Mouse (Mus musculus) CH12.LX (cell line): ENCODE results near the gene Btn1a1. TPM values are rescaled to one million over a fixed set of nuclear protein-coding genes. Genes with fewer than 3 reads are reported as not detected.

ENCODE experiments used
- DNase-seq: peaks from one replicate; pipeline ENCODE4 v3.0.0-alpha.2; 2013; ENCODE audit errors: extremely low read depth
- H3K27ac ChIP-seq: 2 replicates; pipeline ENCODE4 v1.5.1; 2012; ENCODE audit warnings: low read depth, mild to moderate bottlenecking, control low read depth, moderate library complexity; ENCODE audit not compliant: insufficient read depth
- H3K27me3 ChIP-seq: replicated peaks from 2 replicates; pipeline ENCODE3; 2012; ENCODE audit warnings: inconsistent platforms
- H3K36me3 ChIP-seq, 2 experiments: replicated peaks in 1 of 2; 2 replicates each; pipeline versions ENCODE3 to v1.6.1; 2012; ENCODE audit warnings: inconsistent platforms in 1 of 2, low read length in 1 of 2, mild to moderate bottlenecking in 1 of 2, mixed read lengths in 1 of 2, moderate library complexity in 1 of 2; ENCODE audit not compliant: control insufficient read depth in 1 of 2, insufficient read depth in 1 of 2
- H3K4me1 ChIP-seq, 2 experiments: 2 replicates each; pipeline ENCODE4 v1.6.1; 2012; ENCODE audit warnings: inconsistent platforms in 1 of 2, moderate library complexity in 1 of 2; ENCODE audit not compliant: insufficient read depth in 2 of 2, control insufficient read depth in 1 of 2
- H3K4me2 ChIP-seq: 2 replicates; pipeline ENCODE4 v1.6.1; 2012; ENCODE audit warnings: low read depth, mild to moderate bottlenecking, control low read depth; ENCODE audit not compliant: poor library complexity, insufficient read depth, severe bottlenecking
- H3K4me3 ChIP-seq, 3 experiments: fragments of 150-350 bp in 1 of 3; sonication (generic) in 1 of 3; replicated peaks in 1 of 3; 2 replicates each; pipeline versions ENCODE3 to v1.5.1; 2011 to 2012; ENCODE audit warnings: low read depth in 2 of 3, low read length in 2 of 3, mild to moderate bottlenecking in 2 of 3, moderate library complexity in 2 of 3, control low read depth in 1 of 3, improper control_type of control experiment in 1 of 3, inconsistent platforms in 1 of 3, mixed read lengths in 1 of 3; ENCODE audit not compliant: poor library complexity in 1 of 3
- H3K79me2 ChIP-seq: replicated peaks from 2 replicates; pipeline ENCODE4 v1.6.1; 2012; ENCODE audit warnings: mild to moderate bottlenecking, moderate library complexity; ENCODE audit not compliant: control insufficient read depth, poor library complexity, insufficient read depth, severe bottlenecking; ENCODE audit errors: extremely low read depth
- H3K9ac ChIP-seq: 2 replicates; pipeline ENCODE4 v1.6.1; 2012; ENCODE audit warnings: low read depth, mild to moderate bottlenecking, control low read depth, moderate library complexity; ENCODE audit not compliant: insufficient read depth
- H3K9me3 ChIP-seq: replicated peaks from 2 replicates; pipeline ENCODE3; 2012; ENCODE audit warnings: low read length, inconsistent platforms, mixed read lengths
- BHLHE40 ChIP-seq: IDR thresholded peaks from 2 replicates; pipeline ENCODE4 v1.6.1; 2011; ENCODE audit warnings: mild to moderate bottlenecking, low read depth, low read length, improper control_type of control experiment
- CHD1 ChIP-seq: IDR thresholded peaks from 2 replicates; pipeline ENCODE4 v1.6.1; 2012; ENCODE audit warnings: low read depth, low read length, improper control_type of control experiment, inconsistent platforms
- CHD2 ChIP-seq: IDR thresholded peaks from 2 replicates; pipeline ENCODE4 v1.6.1; 2011; ENCODE audit warnings: low read length, improper control_type of control experiment
- CTCF ChIP-seq, 2 experiments: IDR thresholded peaks in 1 of 2; conservative IDR thresholded peaks in 1 of 2; 2 replicates each; pipeline ENCODE4 v1.5.1; 2011 to 2012; ENCODE audit warnings: low read depth in 2 of 2, low read length in 2 of 2, improper control_type of control experiment in 1 of 2, inconsistent platforms in 1 of 2, mild to moderate bottlenecking in 1 of 2, moderate library complexity in 1 of 2
- E2F4 ChIP-seq: IDR thresholded peaks from 2 replicates; pipeline ENCODE4 v1.6.1; 2011; ENCODE audit warnings: low read depth, low read length, improper control_type of control experiment; ENCODE audit not compliant: insufficient replicate concordance
- ELF1 ChIP-seq: IDR thresholded peaks from 2 replicates; pipeline ENCODE4 v1.6.1; 2014; ENCODE audit warnings: low read depth, mild to moderate bottlenecking, inconsistent platforms, low read length, improper control_type of control experiment
- EP300 ChIP-seq: IDR thresholded peaks from 2 replicates; pipeline ENCODE4 v1.6.1; 2011; ENCODE audit warnings: low read length, improper control_type of control experiment
- ETS1 ChIP-seq: conservative IDR thresholded peaks from 2 replicates; pipeline ENCODE4 v1.6.1; 2012; ENCODE audit warnings: low read depth, mild to moderate bottlenecking, inconsistent platforms, low read length, improper control_type of control experiment, moderate library complexity
- GABPA ChIP-seq: IDR thresholded peaks from 2 replicates; pipeline ENCODE4 v1.6.1; 2012; ENCODE audit warnings: low read depth, low read length, improper control_type of control experiment, inconsistent platforms; ENCODE audit not compliant: insufficient replicate concordance
- HCFC1 ChIP-seq: IDR thresholded peaks from 2 replicates; pipeline ENCODE4 v1.6.1; 2012; ENCODE audit warnings: low read depth, mild to moderate bottlenecking, inconsistent platforms, low read length, improper control_type of control experiment
- IRF4 ChIP-seq: IDR thresholded peaks from 2 replicates; pipeline ENCODE4 v1.6.1; 2014; ENCODE audit warnings: low read depth, mild to moderate bottlenecking, inconsistent platforms, low read length, improper control_type of control experiment
- JUN ChIP-seq: IDR thresholded peaks from 2 replicates; pipeline ENCODE4 v1.6.1; 2011; ENCODE audit warnings: low read depth, mild to moderate bottlenecking, low read length, improper control_type of control experiment, moderate library complexity; ENCODE audit not compliant: insufficient read depth
- JUND ChIP-seq: conservative IDR thresholded peaks from 2 replicates; pipeline ENCODE4 v1.6.1; 2011; ENCODE audit warnings: low read depth, low read length, improper control_type of control experiment
- KAT2A ChIP-seq: IDR thresholded peaks from 2 replicates; pipeline ENCODE4 v1.6.1; 2012; ENCODE audit warnings: low read length, improper control_type of control experiment, inconsistent platforms; ENCODE audit not compliant: insufficient replicate concordance
- MAFK ChIP-seq: IDR thresholded peaks from 2 replicates; pipeline ENCODE4 v1.6.1; 2011; ENCODE audit warnings: low read length, improper control_type of control experiment; ENCODE audit not compliant: insufficient replicate concordance
- MAX ChIP-seq: IDR thresholded peaks from 2 replicates; pipeline ENCODE4 v1.6.1; 2011; ENCODE audit warnings: low read length, improper control_type of control experiment
- MAZ ChIP-seq: IDR thresholded peaks from 2 replicates; pipeline ENCODE4 v1.6.1; 2012; ENCODE audit warnings: low read depth, mild to moderate bottlenecking, inconsistent platforms, low read length, improper control_type of control experiment, moderate library complexity
- MEF2A ChIP-seq: IDR thresholded peaks from 2 replicates; pipeline ENCODE4 v1.6.1; 2014; ENCODE audit warnings: low read depth, mild to moderate bottlenecking, inconsistent platforms, low read length, improper control_type of control experiment, borderline replicate concordance
- MXI1 ChIP-seq: IDR thresholded peaks from 2 replicates; pipeline ENCODE4 v1.6.1; 2011; ENCODE audit warnings: mild to moderate bottlenecking, low read depth, low read length, improper control_type of control experiment
- MYC ChIP-seq: IDR thresholded peaks from 2 replicates; pipeline ENCODE4 v1.6.1; 2011; ENCODE audit warnings: low read depth, mild to moderate bottlenecking, improper control_type of control experiment, low read length
- NELFE ChIP-seq: IDR thresholded peaks from 2 replicates; pipeline ENCODE4 v1.6.1; 2011; ENCODE audit warnings: low read depth, low read length, improper control_type of control experiment
- NRF1 ChIP-seq: IDR thresholded peaks from 2 replicates; pipeline ENCODE4 v1.6.1; 2014; ENCODE audit warnings: low read depth, mild to moderate bottlenecking, inconsistent platforms, low read length, improper control_type of control experiment, moderate library complexity
- PAX5 ChIP-seq: IDR thresholded peaks from 2 replicates; pipeline ENCODE4 v1.6.1; 2012; ENCODE audit warnings: low read length, inconsistent platforms, mixed read lengths
- POLR2A ChIP-seq: IDR thresholded peaks from 2 replicates; pipeline ENCODE4 v1.6.1; 2011; ENCODE audit warnings: low read depth, mild to moderate bottlenecking, improper control_type of control experiment, low read length
- POLR2AphosphoS2 ChIP-seq: IDR thresholded peaks from 2 replicates; pipeline ENCODE4 v1.6.1; 2011; ENCODE audit warnings: low read depth, low read length, improper control_type of control experiment
- RAD21 ChIP-seq: IDR thresholded peaks from 2 replicates; pipeline ENCODE4 v1.6.1; 2011; ENCODE audit warnings: low read depth, mild to moderate bottlenecking, low read length, improper control_type of control experiment, moderate library complexity
- RCOR1 ChIP-seq: conservative IDR thresholded peaks from 2 replicates; pipeline ENCODE4 v1.6.1; 2012; ENCODE audit warnings: low read depth, mild to moderate bottlenecking, inconsistent platforms, low read length, improper control_type of control experiment
- SIN3A ChIP-seq: IDR thresholded peaks from 2 replicates; pipeline ENCODE4 v1.6.1; 2012; ENCODE audit warnings: low read length, improper control_type of control experiment, inconsistent platforms
- SMC3 ChIP-seq: IDR thresholded peaks from 2 replicates; pipeline ENCODE4 v1.6.1; 2011; ENCODE audit warnings: low read depth, low read length, improper control_type of control experiment
- TBP ChIP-seq: conservative IDR thresholded peaks from 2 replicates; pipeline ENCODE4 v1.6.1; 2011; ENCODE audit warnings: low read depth, low read length, improper control_type of control experiment
- TCF12 ChIP-seq: IDR thresholded peaks from 2 replicates; pipeline ENCODE4 v1.6.1; 2014; ENCODE audit warnings: low read depth, mild to moderate bottlenecking, inconsistent platforms, low read length, improper control_type of control experiment
- UBTF ChIP-seq: IDR thresholded peaks from 2 replicates; pipeline ENCODE4 v1.6.1; 2012; ENCODE audit warnings: low read depth, mild to moderate bottlenecking, inconsistent platforms, low read length, improper control_type of control experiment, moderate library complexity
- USF1 ChIP-seq: IDR thresholded peaks from 2 replicates; pipeline ENCODE4 v1.6.1; 2014; ENCODE audit warnings: low read depth, mild to moderate bottlenecking, inconsistent platforms, low read length, improper control_type of control experiment
- USF2 ChIP-seq: conservative IDR thresholded peaks from 2 replicates; pipeline ENCODE4 v1.6.1; 2011; ENCODE audit warnings: low read depth, low read length, improper control_type of control experiment
- ZC3H11A ChIP-seq: IDR thresholded peaks from 2 replicates; pipeline ENCODE4 v1.6.1; 2012; ENCODE audit warnings: low read depth, mild to moderate bottlenecking, inconsistent platforms, low read length, improper control_type of control experiment
- ZKSCAN1 ChIP-seq: IDR thresholded peaks from 2 replicates; pipeline ENCODE4 v1.6.1; 2012; ENCODE audit warnings: low read depth, inconsistent platforms, low read length, improper control_type of control experiment, borderline replicate concordance
- ZMIZ1 ChIP-seq: IDR thresholded peaks from 2 replicates; pipeline ENCODE4 v1.6.1; 2012; ENCODE audit warnings: low read depth, mild to moderate bottlenecking, inconsistent platforms, low read length, improper control_type of control experiment
- ZNF384 ChIP-seq: IDR thresholded peaks from 2 replicates; pipeline ENCODE4 v1.6.1; 2012; ENCODE audit warnings: low read depth, low read length, improper control_type of control experiment, inconsistent platforms
- dilution Hi-C: fragments of 300-500 bp; cut with MboI; formaldehyde crosslinking; loops from 2 replicates; pipeline ENCODE4 v1.14.3; 2020; ENCODE audit warnings: low sequenced_read_pairs; ENCODE audit not compliant: extremely low pct_unique_long_range_greater_than_20kb, extremely low pct_ligation_motif_present
- in situ Hi-C: fragments of 300-500 bp; cut with MboI; formaldehyde crosslinking; loops from 3 replicates; pipeline ENCODE4 v1.14.3; 2019; ENCODE audit warnings: low sequenced_read_pairs, low pct_ligation_motif_present, low pct_unique_long_range_greater_than_20kb, mixed read lengths
- polyA plus RNA-seq: library from polyadenylated mRNA; unstranded; fragments of >175 nt; gene quantifications from 2 replicates; pipeline ENCODE4 v1.2.1, GENCODE M21; 2012; ENCODE audit warnings: low read depth; ENCODE audit not compliant: insufficient read length
- total RNA-seq, 2 experiments: library from RNA; depleted of rRNA; stranded (reverse); fragments of 300-350 nt in 1 of 2; fragments of >200 nt in 1 of 2; gene quantifications; 2 replicates each; pipeline ENCODE4 v1.2.3; 2012 to 2014

Btn1a1 gene
- total RNA-seq (2012; rRNA removed) (0.38 and 0.51 TPM in 2 replicates), total RNA-seq (2014; rRNA removed) (0.20 TPM in 2 replicates), polyA plus RNA-seq (0.08 and 0.21 TPM in 2 replicates)

DNA sequence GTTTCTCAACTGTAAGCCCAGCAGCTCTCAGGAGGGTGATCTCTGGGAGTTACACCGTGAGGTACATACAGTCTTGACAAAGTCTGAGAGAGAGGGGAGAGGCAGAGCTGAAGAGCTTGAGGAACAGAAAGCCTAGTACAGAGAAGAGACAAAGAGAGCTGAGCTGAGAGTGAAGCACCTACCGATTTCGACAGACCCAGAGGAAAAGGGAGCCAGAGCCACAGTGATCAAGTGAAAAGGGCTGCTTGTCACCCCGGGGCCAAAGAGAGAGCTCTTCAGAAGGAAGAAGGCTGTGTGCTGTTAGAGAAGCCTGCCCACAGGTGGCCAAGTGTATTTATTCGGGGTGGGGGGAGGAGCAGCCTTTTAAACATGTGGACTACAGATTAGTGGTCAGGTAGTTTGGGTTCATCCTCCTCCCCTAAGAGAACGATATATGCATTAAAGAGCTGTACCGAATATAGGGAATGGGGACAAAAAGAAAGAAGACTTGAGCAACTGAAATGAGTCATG lies at the start of gene Btn1a1:
TSS of gene Btn1a1 (minus strand) at position 302 of the 510 bp plus-strand sequence.
- Histone ChIP-seq H3K9me3 (no peaks in the 10 kb centered on the region), H3K36me3 (no peaks in the 10 kb centered on the region), H3K4me3 (peak within 1 kb of the TSS; percentile 53 to 71 (median 56)), H3K4me1 (peaks cover 0 to 5% of the 10 kb centered on the region in 2 experiments; a peak in 1 of 4 replicates), H3K4me2 (peak within 1 kb of the TSS; percentile 90), H3K79me2 (no peaks in the 10 kb centered on the region), H3K27me3 (peaks cover 15% of the 10 kb centered on the region), H3K9ac (peak within 1 kb of the TSS; percentile 27), H3K27ac (peak within 1 kb of the TSS; percentile 24; the same call in 1 of the 2 replicates)
- in situ Hi-C loops (no loop called here), dilution Hi-C loops (no loop called here)
- peak; percentile 76 for DNase-seq
- TF ChIP-seq JUND (0 out of 2 replicates have a peak, but pooled peaks have one; percentile 10), CTCF (conservative IDR thresholded peaks at IDR 0.05 in 1 of 2, IDR thresholded peaks at IDR 0.05 in 1 of 2; ENCODE audit: low read depth in 2 of 2, low read length in 2 of 2) (peak in 1 of 2 experiments; percentile 45; a peak in 2 of 4 replicates), RAD21 (no peak; the same call in 1 of the 2 replicates), ETS1 (no peak), SIN3A (peak; percentile 64), GABPA (no peak), MXI1 (peak; percentile 77), POLR2AphosphoS2 (no peak), ZMIZ1 (no peak), ZC3H11A (no peak), USF2 (no peak), POLR2A (no peak), EP300 (no peak), MAZ (peak; percentile 70), HCFC1 (no peak), ELF1 (no peak; the same call in 1 of the 2 replicates), E2F4 (no peak), ZKSCAN1 (no peak), USF1 (no peak), MEF2A (no peak), JUN (no peak), BHLHE40 (no peak), IRF4 (0 out of 2 replicates have a peak, but pooled peaks have one; percentile 6), ZNF384 (no peak), CHD2 (no peak), NRF1 (no peak), KAT2A (no peak), UBTF (peak; percentile 50), MAFK (no peak), NELFE (no peak), PAX5 (no peak), TCF12 (no peak), MYC (peak; percentile 62; the same call in 1 of the 2 replicates), TBP (peak; percentile 80; the same call in 1 of the 2 replicates), RCOR1 (no peak), MAX (no peak), CHD1 (no peak), SMC3 (0 out of 2 replicates have a peak, but pooled peaks have one; percentile 4)
